Mouse (Mus musculus): ENCODE measurements around the gene Manea.
A peak's percentile ranks its signal among the peaks of the same experiment; 100 is the strongest.
"Not testable (repeated sequence)": the region's sequence is repeated elsewhere in the genome, so short reads cannot be mapped to it uniquely, and the experiment has no call there.

Gene Manea

DNA sequence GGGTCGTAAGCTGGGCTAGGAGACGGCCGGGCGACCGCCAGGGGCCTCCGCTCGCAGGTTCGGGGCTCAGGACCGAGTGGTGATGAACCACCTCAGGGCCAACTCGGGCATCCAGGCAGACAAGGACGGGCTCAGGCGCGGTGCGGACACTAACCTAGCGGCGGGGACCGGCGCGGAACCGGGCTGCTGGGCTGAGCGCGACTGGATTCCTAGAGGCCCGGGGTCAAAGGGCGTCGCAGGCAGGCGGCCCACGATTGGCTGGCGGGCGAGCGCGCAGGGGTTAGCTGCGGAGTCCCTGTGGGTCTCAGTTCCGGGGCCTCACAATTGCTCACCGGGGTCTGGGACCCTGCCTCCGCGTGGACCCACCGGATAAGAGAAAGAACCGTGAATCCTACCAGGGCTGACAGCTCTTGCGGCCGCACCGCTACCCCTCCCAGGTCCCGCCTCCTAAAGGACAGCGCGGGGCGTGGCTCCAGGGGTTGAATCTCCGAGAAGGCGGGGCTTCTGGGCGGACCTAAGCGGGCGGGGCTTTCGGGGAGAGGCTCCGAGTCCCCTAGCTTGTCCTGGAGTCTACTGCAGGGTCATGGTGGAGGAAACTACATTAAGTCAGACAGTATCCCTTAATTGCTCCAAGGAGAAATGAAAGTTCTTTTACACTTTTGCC is at the start of gene Manea:
Gene Manea (minus strand): TSS at position 449 of the 664 bp plus-strand sequence.
- peak; percentile 94 to 96 for DNase-seq

DNA sequence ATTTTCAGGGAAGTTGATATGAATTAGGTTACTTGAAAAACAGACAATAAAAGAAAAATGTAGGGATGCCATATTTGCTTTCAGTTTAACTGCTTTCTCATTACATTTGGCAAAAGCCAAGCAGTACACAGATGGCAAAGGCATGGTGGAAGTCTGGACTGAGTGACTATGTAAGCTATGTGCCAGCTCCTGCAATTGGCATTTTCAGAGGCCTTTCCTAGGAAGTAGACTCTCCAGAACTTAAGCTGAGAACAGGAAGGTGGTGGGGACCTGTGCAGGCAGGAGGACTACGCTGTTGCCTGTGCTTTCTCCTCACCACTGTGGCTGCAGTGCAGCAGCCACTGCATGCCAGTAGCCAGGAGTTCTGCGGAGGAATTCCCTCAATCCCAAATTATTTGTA is 7.9 kb upstream of the Manea start:
- DNase-seq = no peak

DNA sequence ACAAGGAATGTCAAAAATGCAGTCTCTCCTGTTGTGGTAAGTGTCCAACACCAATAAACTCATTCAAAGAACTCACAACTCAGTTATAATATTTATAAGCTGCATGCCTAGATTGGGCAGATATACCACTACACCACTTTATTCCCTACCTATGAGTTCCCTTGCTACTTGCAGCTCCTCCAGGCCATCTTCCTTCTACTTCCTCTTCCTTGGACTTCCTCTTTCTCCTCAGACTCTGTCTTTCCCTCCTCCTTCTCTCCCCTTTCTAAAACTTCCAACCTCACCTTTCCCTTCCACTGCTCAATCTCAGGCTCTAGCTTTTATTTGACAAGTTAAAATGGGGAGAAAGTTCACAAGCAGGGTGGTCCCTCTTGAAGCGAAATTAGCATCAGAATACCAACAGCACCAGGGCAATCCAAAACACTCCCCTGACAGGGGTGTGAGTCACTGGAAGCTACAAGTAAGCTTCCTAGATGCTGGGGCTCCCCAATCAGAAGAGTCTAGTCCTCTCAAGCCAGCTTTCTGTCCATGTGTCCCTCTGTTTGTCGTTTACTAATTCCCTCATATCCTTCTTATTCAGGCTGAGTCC is 7.0 kb upstream of the Manea start:
- no peak for DNase-seq

DNA sequence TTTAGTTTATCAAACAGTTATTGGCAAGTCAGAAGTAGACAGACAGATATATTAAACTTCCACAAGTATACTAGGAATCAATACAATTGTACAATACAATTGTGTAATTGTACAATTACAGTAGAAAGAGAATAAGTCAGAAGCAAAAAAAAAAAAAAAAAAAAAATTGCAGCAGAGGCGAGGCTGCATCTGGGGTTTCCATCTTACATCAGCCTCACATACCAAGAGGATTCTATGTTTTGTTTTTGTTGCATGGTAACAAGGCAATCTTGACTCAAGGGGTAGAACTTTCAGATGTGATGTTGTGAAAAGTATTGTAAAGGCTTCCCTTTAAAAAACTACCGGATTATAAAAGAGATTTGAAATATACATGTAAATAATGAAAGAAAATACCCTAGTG is 548 bp upstream of the Manea start:
- no peak for DNase-seq

DNA sequence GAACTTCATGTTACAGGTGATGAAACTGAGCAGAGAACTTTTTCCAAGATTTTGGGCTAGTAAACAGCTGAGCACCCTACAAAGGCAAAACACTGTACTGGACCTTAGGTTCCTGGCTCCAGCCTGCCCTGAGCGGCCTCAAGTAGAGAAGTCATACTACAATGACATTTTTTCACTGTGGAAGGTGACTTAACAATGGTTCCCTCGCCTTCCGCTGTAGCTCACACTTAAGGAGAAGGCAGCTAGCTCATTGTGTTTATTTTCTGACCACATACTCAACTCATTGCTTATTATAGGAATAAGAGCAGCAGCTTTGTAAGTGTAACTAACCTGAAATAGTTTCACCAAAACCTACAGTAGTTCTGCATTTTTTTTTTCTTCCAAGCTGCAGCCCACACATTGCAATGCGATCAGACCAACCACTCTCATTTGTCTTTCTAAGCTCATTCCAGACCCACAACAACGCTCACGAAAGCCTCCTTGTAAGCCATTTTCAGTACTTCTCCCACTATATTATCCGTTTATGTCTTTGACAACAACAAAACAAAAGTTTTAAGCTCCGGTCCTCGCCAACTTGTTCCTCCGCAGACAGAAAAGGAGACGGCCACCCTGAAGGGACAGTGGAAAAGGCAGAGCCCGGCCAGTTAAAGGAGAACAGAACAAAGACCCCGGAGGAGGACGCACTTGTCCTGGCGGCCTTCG is 799 bp downstream of the Manea start:
- DNase-seq = no peak

DNA sequence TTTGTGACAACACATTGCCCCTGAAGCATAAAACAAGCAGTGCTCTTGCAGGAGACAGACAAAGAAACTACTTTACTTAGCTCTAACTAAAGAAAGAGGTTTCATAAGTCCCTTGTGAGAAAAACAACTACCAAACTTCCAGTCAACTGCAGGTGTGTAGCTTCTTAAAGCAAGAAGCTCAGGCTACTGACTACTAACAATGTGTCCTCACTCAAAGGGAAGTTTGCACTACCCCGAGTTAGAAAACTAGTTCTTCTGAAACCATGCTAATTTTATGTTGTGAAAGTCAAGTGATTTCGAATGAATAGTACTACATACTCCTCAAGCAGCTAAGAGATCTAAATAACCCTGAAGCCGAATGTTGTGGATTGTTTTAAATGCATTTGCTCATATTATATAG is 1.6 kb downstream of the Manea start:
- DNase-seq = no peak

DNA sequence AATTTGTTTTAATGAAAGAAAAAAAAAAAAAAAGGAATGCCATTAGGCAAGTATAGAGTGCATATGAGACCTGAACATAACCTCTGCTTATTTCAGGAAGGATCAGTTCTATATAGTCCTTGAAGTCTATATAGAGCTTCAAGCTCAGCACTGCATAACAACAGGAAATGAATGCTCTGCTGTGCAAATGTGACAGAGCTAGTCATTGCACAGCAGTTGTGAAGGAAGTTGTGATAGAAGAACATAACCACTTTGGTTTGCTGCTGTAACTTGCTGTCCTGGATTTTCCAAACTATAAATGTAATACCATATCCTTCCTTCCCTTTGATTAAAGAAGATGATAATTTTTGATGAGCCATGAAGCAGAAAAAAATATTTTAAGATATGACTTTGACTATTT is 4.3 kb downstream of the Manea start:
- no peak for DNase-seq

DNA sequence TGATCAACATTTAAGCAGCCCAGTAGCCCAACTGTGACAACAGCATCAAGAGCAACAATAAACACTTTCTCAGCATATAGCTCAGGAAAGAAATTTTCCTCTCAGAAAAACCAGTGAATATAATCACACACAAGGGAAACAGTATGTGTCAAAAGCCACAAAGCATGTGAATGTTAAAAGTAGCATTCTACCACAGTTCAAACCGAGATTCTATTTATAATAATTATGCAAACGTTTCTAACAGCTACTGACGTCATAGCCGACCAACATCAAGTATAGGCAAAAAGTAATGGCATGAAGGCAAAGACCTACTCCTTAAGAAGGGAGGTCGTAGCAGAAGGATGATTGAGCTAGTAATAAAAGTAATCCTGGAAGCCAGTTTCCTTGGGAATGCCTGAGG is 8.1 kb downstream of the Manea start:
- no peak for DNase-seq

DNA sequence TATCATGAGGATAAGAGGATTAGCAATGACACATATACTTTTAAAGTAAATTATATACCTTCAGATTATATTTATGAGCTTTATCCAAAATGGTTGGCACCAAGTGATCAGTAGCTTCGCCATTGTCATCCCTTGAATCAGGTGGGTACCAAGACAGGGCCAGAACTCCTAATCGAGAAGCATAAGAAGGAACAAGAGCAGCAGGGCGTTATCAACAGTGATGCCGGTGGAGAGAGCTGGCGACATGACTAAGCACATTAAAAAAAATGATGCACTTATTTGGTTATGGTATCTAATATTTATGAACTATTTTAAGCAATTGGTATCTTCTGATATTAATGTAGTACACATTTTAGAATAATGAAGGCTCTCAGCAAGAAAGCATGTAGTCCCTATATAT is 10.1 kb downstream of the Manea start:
- no peak for DNase-seq

DNA sequence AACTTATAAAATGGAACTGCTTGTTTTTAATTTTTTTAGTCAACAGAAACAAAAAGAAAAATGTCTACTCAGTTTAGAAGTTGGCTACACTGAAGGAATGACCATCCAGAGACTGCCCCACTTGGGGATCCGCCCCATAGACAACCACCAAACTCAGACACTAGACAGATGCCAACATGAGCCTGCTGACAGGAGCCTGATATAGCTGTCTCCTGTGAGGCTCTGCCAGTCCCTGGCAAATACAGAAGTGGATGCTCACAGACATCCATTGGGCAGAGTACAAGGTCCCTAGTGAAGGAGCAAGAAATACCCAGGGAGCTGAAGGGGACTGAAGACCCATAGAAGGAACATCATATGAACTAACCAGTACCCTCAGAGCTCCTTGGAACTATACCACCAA is 42.0 kb downstream of the Manea start:
- not testable (repeated sequence) for DNase-seq

DNA sequence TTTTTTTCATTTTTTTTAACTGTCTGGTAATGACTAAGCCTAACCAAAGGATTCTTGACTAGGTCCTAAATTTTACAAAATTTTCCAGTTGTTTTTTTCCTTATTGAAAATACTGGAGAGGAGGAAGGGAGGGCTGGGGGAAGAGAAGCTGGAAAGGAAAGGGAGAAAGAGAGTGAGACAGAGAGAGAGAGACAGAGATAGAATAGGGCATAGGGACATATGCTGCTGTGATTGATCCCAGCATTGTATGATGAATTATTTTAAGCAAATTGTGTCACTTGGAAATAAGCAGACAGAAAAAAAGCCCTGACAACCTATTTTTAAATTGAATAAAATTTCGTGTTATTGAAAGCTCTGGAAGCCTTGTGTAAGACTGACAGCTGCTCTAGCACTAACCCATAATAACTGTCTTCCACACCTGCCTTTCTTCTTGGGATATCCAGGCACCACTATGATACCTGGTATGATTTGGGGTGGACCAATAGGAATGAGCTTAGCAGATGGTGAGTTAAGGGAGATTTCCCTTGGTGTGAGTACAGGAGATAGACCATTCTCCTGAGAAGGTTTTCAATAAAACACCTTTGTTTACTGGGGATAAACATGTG is 69.5 kb downstream of the Manea start:
- DNase-seq = no peak

DNA sequence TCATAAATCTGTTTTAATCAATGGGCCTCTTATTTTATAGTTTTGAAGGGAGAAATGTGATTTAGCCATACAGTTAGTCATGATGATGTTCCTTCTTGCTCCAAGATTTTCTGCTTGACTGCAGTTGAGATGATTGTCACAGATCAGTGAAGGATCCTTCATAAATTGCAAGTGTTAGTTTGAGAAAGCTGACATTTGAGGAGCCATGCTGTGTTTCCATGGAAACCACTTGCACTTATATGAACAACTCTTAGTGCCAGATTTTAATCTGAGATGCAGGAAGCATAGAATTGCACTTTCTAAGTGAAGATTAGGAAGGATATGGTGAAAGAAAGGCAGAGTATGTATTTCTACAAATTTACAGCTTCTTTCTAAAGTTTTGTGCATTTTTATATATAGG is 70.4 kb downstream of the Manea start:
- DNase-seq = no peak

DNA sequence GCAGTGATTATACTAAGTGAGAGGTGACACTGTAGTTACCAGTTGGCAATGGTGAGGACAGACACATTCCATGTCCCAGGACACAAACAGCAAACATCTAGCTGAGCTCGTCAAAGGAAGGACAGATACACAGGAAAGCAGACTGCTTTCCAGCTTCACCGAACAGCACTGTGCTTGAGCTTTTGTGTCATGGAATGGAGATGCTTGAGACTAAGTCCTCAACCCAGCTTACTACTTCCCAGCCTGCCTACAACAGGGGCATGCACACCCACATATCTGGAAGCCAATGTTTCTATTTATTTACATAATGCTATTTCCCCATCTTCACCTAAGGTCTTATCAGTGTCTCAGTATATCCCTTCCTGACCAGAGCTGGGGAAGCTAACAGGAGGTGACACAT is 70.9 kb downstream of the Manea start:
- DNase-seq = no peak
